Mouse (Mus musculus): ENCODE data around the gene Slc9a3r1. TPM values are rescaled to one million over a fixed set of nuclear protein-coding genes. Genes with fewer than 3 reads are reported as not detected.

Gene Slc9a3r1
- 24.9 and 29.5 TPM in 2 replicates for polyA plus RNA-seq (2014; fragmentation: Nextera tagmentation; extraction: Ambion mirVana)

- no peaks in the 10 kb centered on the region for H3K36me3 ChIP-seq (ENCODE audit: control insufficient read depth, insufficient read depth, low read length)
- H3K27me3 ChIP-seq (ENCODE audit: control insufficient read depth, insufficient read depth, low read length): peaks cover 18% of the 10 kb centered on the region
- no peaks in the 10 kb centered on the region for H3K9me3 ChIP-seq (ENCODE audit: control insufficient read depth, low read length)
- peak; percentile 97 for DNase-seq (ENCODE audit: low spot score)
- H3K4me3 ChIP-seq (ENCODE audit: low read depth, low read length): peak within 1 kb of the TSS; percentile 47
- H3K9ac ChIP-seq (ENCODE audit: low read length): 0 out of 2 replicates have a peak within 1 kb of the TSS, but pooled peaks have one; percentile 9
- H3K4me2 ChIP-seq (ENCODE audit: low read depth, severe bottlenecking): peak within 1 kb of the TSS; percentile 74
- H3K4me1 ChIP-seq (ENCODE audit: control insufficient read depth, insufficient read depth, low read length): peaks cover 16% of the 10 kb centered on the region
- ATAC-seq (ENCODE audit: insufficient number of reproducible peaks, low FRiP score, low TSS enrichment, low read depth): peak; percentile 95
- WGBS: under 1% methylated on average over 47 of the region's 47 CpGs
- H3K27ac ChIP-seq (replicated peaks; ENCODE audit: low read depth, low read length): no peak within 1 kb of the TSS
Observed at GRCm38 (mm10) chr11:115162832-115163480, at the start of gene Slc9a3r1. Gene Slc9a3r1, plus strand, starts transcription at chr11:115163341.

GRCm38 (mm10) chr11:115119409-115119808 lies 43.7 kb upstream of the Slc9a3r1 start:
- Histone ChIP-seq H3K4me3 (ENCODE audit: low read depth, low read length) (no peak overlapping the region), H3K4me2 (ENCODE audit: low read depth, severe bottlenecking) (no peak overlapping the region), H3K9me3 (ENCODE audit: control insufficient read depth, low read length) (no peaks in the 10 kb centered on the region), H3K9ac (ENCODE audit: low read length) (no peak overlapping the region), H3K36me3 (ENCODE audit: control insufficient read depth, insufficient read depth, low read length) (no peaks in the 10 kb centered on the region), H3K4me1 (ENCODE audit: control insufficient read depth, insufficient read depth, low read length) (no peaks in the 10 kb centered on the region), H3K27ac (replicated peaks; ENCODE audit: low read depth, low read length) (no peak overlapping the region), H3K27me3 (ENCODE audit: control insufficient read depth, insufficient read depth, low read length) (no peaks in the 10 kb centered on the region)
- WGBS: 71% methylated on average over 9 of the region's 9 CpGs
- DNase-seq (ENCODE audit: low spot score) (no peak), ATAC-seq (ENCODE audit: insufficient number of reproducible peaks, low FRiP score, low TSS enrichment, low read depth) (no peak)

DNA sequence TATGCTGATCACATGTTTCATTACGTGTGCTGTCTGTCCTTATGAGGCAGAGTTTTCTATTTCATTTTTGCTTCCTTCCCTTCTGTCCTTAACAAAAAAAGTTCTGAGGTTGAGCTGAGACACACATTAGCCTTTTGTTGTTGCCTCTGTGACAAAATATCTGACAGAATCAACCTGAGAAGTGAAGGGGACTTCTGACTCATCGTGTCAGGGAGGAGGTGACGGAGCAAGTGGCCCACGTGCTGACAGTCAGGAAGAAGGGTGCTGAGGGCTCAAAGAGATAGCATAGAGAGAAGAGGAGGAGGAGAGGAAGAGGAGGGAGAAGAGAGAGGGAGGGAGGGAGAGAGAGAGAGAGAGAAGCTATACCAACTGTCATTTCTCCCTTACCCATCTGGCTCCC lies 34.7 kb upstream of the Slc9a3r1 start:
- no peaks in the 10 kb centered on the region for H3K4me1 ChIP-seq (ENCODE audit: control insufficient read depth, insufficient read depth, low read length)
- H3K9me3 ChIP-seq (ENCODE audit: control insufficient read depth, low read length): no peaks in the 10 kb centered on the region
- ATAC-seq (ENCODE audit: insufficient number of reproducible peaks, low FRiP score, low TSS enrichment, low read depth) (no peak), DNase-seq (ENCODE audit: low spot score) (no peak)
- WGBS: 86% methylated on average over 4 of the region's 4 CpGs
- H3K27me3 ChIP-seq (ENCODE audit: control insufficient read depth, insufficient read depth, low read length): no peaks in the 10 kb centered on the region
- no peaks in the 10 kb centered on the region for H3K36me3 ChIP-seq (ENCODE audit: control insufficient read depth, insufficient read depth, low read length)
- no peak overlapping the region for H3K9ac ChIP-seq (ENCODE audit: low read length)
- H3K27ac ChIP-seq (replicated peaks; ENCODE audit: low read depth, low read length): no peak overlapping the region
- no peak overlapping the region for H3K4me2 ChIP-seq (ENCODE audit: low read depth, severe bottlenecking)
- no peak overlapping the region for H3K4me3 ChIP-seq (ENCODE audit: low read depth, low read length)

DNA sequence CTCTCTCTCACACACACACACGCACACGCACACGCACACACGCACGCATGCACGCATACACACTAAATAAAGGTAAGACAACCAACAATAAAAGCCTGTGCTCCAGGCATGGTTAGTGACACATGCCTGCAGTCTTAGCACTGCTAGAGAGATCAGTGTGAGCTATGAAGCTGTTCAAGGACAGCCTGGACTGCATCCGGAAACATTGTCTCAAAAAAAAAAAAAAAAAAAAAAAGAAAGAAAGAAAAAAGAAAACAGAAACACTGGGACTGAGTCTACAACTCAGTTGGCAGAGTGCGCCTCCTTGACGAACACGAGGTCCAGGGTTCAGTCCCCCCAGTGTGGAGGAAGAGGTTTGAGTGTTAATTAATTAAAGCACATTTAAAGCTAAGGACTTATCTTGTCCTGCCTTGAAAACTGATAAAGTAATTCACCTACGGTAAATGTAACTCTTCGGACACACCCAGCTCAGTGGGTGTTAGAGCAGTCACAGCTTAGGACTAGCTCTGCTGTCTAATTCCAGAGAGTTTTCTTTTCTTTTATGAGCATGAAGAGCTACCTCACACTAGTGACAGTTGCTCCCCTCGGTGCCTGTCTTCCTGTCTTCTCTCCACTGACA lies 33.5 kb upstream of the Slc9a3r1 start:
- DNase-seq (ENCODE audit: low spot score): no peak
- no peaks in the 10 kb centered on the region for H3K4me1 ChIP-seq (ENCODE audit: control insufficient read depth, insufficient read depth, low read length)
- H3K27ac ChIP-seq (replicated peaks; ENCODE audit: low read depth, low read length): no peak overlapping the region
- ATAC-seq (ENCODE audit: insufficient number of reproducible peaks, low FRiP score, low TSS enrichment, low read depth): no peak
- no peak overlapping the region for H3K4me2 ChIP-seq (ENCODE audit: low read depth, severe bottlenecking)
- H3K4me3 ChIP-seq (ENCODE audit: low read depth, low read length): no peak overlapping the region
- no peaks in the 10 kb centered on the region for H3K9me3 ChIP-seq (ENCODE audit: control insufficient read depth, low read length)
- no peaks in the 10 kb centered on the region for H3K27me3 ChIP-seq (ENCODE audit: control insufficient read depth, insufficient read depth, low read length)
- WGBS: 90% methylated on average over 13 of the region's 13 CpGs
- H3K36me3 ChIP-seq (ENCODE audit: control insufficient read depth, insufficient read depth, low read length): no peaks in the 10 kb centered on the region
- H3K9ac ChIP-seq (ENCODE audit: low read length): no peak overlapping the region

- Histone ChIP-seq H3K4me2 (ENCODE audit: low read depth, severe bottlenecking) (no peak overlapping the region), H3K9me3 (ENCODE audit: control insufficient read depth, low read length) (no peaks in the 10 kb centered on the region), H3K9ac (ENCODE audit: low read length) (no peak overlapping the region), H3K36me3 (ENCODE audit: control insufficient read depth, insufficient read depth, low read length) (no peaks in the 10 kb centered on the region), H3K4me1 (ENCODE audit: control insufficient read depth, insufficient read depth, low read length) (no peaks in the 10 kb centered on the region), H3K4me3 (ENCODE audit: low read depth, low read length) (no peak overlapping the region), H3K27me3 (ENCODE audit: control insufficient read depth, insufficient read depth, low read length) (no peaks in the 10 kb centered on the region), H3K27ac (replicated peaks; ENCODE audit: low read depth, low read length) (no peak overlapping the region)
- 80% methylated on average over 8 of the region's 8 CpGs for WGBS
- DNase-seq (ENCODE audit: low spot score) (no peak), ATAC-seq (ENCODE audit: insufficient number of reproducible peaks, low FRiP score, low TSS enrichment, low read depth) (no peak)
Observed at GRCm38 (mm10) chr11:115131768-115132381, 31.3 kb upstream of the Slc9a3r1 start.

GRCm38 (mm10) chr11:115133800-115134199 lies 29.3 kb upstream of the Slc9a3r1 start, which contains the start of gene Cd300lf:
Gene Cd300lf, minus strand, starts transcription at chr11:115133992.
- no peak within 1 kb of the TSS for H3K4me3 ChIP-seq (ENCODE audit: low read depth, low read length)
- H3K9me3 ChIP-seq (ENCODE audit: control insufficient read depth, low read length): no peaks in the 10 kb centered on the region
- H3K27me3 ChIP-seq (ENCODE audit: control insufficient read depth, insufficient read depth, low read length): no peaks in the 10 kb centered on the region
- H3K36me3 ChIP-seq (ENCODE audit: control insufficient read depth, insufficient read depth, low read length): no peaks in the 10 kb centered on the region
- no peaks in the 10 kb centered on the region for H3K4me1 ChIP-seq (ENCODE audit: control insufficient read depth, insufficient read depth, low read length)
- no peak for DNase-seq (ENCODE audit: low spot score)
- no peak within 1 kb of the TSS for H3K4me2 ChIP-seq (ENCODE audit: low read depth, severe bottlenecking)
- 77% methylated on average over 8 of the region's 8 CpGs for WGBS
- H3K9ac ChIP-seq (ENCODE audit: low read length): no peak within 1 kb of the TSS
- H3K27ac ChIP-seq (replicated peaks; ENCODE audit: low read depth, low read length): no peak within 1 kb of the TSS
- ATAC-seq (ENCODE audit: insufficient number of reproducible peaks, low FRiP score, low TSS enrichment, low read depth): no peak

DNA sequence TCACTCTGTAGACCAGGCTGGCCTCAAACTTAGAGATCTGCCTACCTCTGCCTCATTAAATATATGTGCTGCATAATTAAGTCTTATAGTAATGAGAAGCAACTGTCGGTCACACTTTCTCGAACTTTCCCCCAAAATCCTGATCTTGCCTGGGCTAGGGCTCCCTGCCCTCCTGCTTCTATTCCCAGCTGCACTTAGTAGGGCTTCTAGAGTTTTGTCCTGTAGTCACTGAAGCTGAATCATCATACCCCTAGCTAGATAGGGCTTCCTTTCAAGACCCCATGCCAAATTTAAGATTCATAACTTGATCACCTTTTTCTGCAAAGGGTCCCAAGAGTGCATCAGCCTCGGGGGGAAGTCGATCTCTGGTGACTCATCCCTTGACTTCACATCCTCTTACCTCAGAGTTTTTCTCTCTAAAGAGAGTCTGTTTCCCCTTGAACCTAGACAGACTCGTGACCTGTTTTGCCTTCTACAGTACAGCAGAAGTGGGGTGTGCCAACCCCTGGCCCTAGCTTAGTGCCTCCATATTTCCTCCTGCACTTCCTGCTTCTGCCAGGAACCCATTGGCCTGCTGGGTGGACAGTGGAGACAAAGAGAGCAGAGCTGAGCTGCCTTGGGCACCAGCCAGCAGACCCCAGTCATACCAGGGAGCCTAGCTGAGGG lies 24.4 kb upstream of the Slc9a3r1 start:
- no peaks in the 10 kb centered on the region for H3K36me3 ChIP-seq (ENCODE audit: control insufficient read depth, insufficient read depth, low read length)
- H3K9ac ChIP-seq (ENCODE audit: low read length): no peak overlapping the region
- H3K9me3 ChIP-seq (ENCODE audit: control insufficient read depth, low read length): no peaks in the 10 kb centered on the region
- H3K27me3 ChIP-seq (ENCODE audit: control insufficient read depth, insufficient read depth, low read length): no peaks in the 10 kb centered on the region
- H3K4me2 ChIP-seq (ENCODE audit: low read depth, severe bottlenecking): no peak overlapping the region
- 82% methylated on average over 5 of the region's 5 CpGs for WGBS
- no peak for DNase-seq (ENCODE audit: low spot score)
- H3K4me1 ChIP-seq (ENCODE audit: control insufficient read depth, insufficient read depth, low read length): no peaks in the 10 kb centered on the region
- no peak overlapping the region for H3K4me3 ChIP-seq (ENCODE audit: low read depth, low read length)
- no peak overlapping the region for H3K27ac ChIP-seq (replicated peaks; ENCODE audit: low read depth, low read length)
- no peak for ATAC-seq (ENCODE audit: insufficient number of reproducible peaks, low FRiP score, low TSS enrichment, low read depth)

DNA sequence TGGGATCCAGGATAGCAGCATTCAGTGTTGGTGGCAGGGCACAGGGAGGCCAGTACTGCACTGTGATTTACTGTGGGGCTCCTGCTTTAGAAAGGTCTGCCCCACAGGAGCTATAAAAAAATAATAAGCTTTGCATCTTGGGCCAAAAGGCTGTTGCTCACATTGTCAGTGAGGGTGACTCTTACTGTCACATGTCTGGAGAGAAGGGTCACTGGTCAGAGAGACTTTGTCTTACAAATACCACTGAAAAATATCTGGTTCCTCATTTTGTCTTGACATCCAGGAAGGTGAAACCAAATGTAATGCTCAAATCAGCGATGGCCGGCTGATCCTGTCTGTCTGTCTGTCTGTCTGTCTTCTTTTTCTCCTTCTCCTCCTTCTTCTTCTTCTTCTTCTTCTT lies 21.2 kb upstream of the Slc9a3r1 start:
- 84% methylated on average over 2 of the region's 2 CpGs for WGBS
- Histone ChIP-seq H3K4me2 (ENCODE audit: low read depth, severe bottlenecking) (no peak overlapping the region), H3K4me3 (ENCODE audit: low read depth, low read length) (no peak overlapping the region), H3K9me3 (ENCODE audit: control insufficient read depth, low read length) (no peaks in the 10 kb centered on the region), H3K4me1 (ENCODE audit: control insufficient read depth, insufficient read depth, low read length) (no peaks in the 10 kb centered on the region), H3K9ac (ENCODE audit: low read length) (no peak overlapping the region), H3K27ac (replicated peaks; ENCODE audit: low read depth, low read length) (no peak overlapping the region), H3K27me3 (ENCODE audit: control insufficient read depth, insufficient read depth, low read length) (no peaks in the 10 kb centered on the region), H3K36me3 (ENCODE audit: control insufficient read depth, insufficient read depth, low read length) (no peaks in the 10 kb centered on the region)
- no peak for ATAC-seq (ENCODE audit: insufficient number of reproducible peaks, low FRiP score, low TSS enrichment, low read depth)
- no peak for DNase-seq (ENCODE audit: low spot score)
